Mouse (Mus musculus) adrenal gland, postnatal 36 days (tissue): ENCODE measurements around the gene Ppm1f. TPM values are rescaled to one million over a fixed set of nuclear protein-coding genes. Genes with fewer than 3 reads are reported as not detected.
"Not testable (repeated sequence)": the region's sequence is repeated elsewhere in the genome, so short reads cannot be mapped to it uniquely, and the experiment has no call there.

ENCODE experiments used
- DNase-seq, 2 experiments: peaks; one replicate each; pipeline ENCODE4 v3.0.0; 2021; ENCODE audit warnings: mixed read lengths in 1 of 2
- long read RNA-seq, 2 experiments: library from polyadenylated mRNA; stranded (forward); transcript quantifications; one replicate each; pipeline ENCODE4 v2.0.0; 2021; ENCODE audit warnings: borderline sequencing depth in 2 of 2
- total RNA-seq, 2 experiments: library from RNA; stranded (reverse); gene quantifications; 2 replicates each; pipeline ENCODE4 v1.2.3; 2021

Ppm1f gene
- 10 to 100 TPM; 38.2 to 45.0 TPM for total RNA-seq
- long read RNA-seq, experiment 1, full-length matches to known transcripts: 14 of 25 reads
- long read RNA-seq, experiment 1, partial matches to known transcripts: 9 of 25 reads
- long read RNA-seq, experiment 1, other reads (novel, unspliced or antisense): 2 of 25 reads
- long read RNA-seq, experiment 2, full-length matches to known transcripts: 4 of 10 reads
- long read RNA-seq, experiment 2, partial matches to known transcripts: 6 of 10 reads
- long read RNA-seq, experiment 2, other reads (novel, unspliced or antisense): 0 of 10 reads

DNA sequence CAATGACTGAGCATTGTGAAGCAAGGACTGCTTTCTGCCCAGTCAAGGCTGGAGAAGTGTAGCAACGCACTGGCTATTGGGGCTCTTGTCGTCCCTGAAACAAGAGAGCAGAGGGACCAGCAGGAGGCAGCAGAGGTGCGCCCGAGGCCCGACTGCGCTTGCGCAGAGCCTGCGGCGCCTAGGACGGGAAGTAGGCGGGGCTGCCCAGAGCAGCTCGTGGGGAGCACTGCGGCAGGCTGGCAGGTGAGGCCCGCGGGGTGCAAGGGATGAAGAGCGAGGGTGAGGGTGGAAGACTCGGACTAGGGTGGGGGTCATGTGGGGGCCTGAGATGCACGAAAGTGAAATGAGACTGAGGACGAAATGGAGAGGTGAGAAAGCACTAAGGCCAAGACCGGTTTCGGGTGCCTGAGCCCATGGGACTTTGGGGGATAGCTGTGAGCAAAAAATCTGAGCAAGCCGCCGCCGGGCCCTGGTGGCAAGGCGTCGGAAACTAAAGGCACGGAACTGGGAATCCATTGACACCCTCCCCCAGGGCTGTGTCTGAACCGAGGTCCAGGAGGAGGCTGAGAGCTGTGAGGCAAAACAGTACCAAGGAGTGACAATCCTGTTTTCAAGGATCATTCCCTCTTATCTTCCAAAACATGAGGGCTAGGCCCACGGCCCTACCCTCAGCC, at the start of gene Ppm1f:
Gene Ppm1f, plus strand, starts transcription at position 88 of the 674 bp plus-strand sequence.
- DNase-seq: peak; percentile 96 to 99

DNA sequence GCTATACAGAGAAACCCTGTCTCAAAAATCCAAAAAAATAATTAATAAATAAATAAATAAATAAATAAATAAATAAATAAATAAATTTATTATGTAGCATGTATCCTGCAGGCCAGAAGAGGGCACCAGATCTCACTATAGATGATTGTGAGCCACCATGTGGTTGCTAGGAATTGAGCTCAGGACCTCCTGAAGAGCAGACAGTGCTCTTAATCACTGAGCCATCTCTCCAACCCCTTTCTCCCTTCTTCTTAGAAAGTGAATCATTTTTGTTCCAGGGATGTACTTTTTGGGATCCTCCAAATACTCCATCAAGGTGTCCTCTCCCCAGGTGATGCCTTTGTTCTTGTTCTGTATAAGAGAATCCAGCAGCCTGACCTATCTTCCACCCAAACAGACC, 47.1 kb upstream of the Ppm1f start:
- no peak for DNase-seq

DNA sequence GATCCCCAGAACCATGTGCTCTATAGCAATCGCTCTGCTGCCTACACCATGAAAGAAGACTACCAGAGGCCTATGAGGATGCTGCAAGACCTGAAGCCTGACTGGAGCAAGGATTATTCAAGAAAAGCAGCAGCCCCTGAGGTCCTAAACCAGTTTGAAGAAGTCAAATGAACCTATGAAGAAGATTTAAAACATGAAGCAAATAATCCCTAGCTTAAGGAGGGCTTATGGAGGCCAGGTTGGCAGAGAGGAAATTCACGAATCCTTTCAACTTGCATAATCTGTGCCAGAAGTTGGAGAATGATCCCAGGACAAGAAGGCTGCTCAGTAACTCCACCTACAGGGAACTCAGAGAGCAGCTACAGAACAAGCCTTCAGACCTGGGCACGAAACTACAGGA, 43.9 kb upstream of the Ppm1f start:
- DNase-seq: no peak

DNA sequence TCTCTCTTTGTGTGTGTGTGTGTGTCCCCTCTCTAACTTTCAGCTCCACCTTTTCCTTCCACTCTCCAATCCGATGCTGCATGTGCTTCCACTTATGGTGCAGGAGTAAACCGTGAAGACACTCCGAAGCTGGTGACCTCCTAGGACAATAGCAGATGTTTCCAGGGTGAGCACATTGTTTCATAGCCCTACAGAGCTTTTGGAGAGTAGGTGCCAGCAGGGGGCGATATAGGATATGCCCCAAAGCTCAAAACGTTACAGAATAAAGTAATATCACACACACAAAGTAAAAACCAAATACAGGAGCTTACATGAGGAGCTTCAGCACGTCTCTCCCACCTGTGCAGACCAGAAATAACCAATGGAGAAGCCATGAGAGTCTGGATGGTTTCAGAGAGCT, 41.4 kb upstream of the Ppm1f start:
- DNase-seq: peak; percentile 72 to 78

DNA sequence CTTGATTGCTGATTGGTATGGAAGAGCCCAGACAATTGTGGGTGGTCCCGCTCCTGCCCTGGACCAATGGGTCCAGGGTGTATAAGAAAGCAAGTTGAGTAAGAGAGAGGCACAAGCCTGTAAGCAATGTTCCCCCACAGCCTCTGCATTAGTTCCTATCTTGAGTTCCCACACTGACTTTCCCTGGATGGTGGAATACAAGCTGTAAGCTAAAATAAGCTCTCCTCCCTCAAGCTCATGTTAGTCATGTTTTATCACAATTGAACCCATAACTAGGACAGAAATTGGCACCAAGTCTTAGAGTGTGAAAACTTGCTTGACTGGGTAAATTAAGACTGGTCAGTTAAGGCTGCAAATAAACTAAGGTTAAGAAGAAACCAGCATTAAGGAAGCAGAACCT, 40.7 kb upstream of the Ppm1f start:
- DNase-seq: no peak

DNA sequence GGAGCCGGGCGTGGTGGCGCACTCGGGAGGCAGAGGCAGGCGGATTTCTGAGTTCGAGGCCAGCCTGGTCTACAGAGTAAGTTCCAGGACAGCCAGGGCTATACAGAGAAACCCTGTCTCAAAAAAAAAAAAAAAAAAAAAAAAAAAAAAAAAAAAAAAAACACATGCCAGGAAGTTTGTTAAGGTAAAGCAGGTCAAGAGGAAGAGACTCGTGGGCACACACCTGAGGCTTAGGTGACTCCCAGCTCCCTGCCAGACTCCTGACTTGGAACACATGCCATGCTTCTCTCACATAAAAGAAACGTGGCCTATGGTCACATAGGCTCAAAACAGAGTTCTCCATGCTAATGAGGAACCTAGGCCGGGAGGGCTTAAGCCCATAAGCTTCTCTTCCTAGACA, 40.2 kb upstream of the Ppm1f start:
- not testable (repeated sequence) for DNase-seq

DNA sequence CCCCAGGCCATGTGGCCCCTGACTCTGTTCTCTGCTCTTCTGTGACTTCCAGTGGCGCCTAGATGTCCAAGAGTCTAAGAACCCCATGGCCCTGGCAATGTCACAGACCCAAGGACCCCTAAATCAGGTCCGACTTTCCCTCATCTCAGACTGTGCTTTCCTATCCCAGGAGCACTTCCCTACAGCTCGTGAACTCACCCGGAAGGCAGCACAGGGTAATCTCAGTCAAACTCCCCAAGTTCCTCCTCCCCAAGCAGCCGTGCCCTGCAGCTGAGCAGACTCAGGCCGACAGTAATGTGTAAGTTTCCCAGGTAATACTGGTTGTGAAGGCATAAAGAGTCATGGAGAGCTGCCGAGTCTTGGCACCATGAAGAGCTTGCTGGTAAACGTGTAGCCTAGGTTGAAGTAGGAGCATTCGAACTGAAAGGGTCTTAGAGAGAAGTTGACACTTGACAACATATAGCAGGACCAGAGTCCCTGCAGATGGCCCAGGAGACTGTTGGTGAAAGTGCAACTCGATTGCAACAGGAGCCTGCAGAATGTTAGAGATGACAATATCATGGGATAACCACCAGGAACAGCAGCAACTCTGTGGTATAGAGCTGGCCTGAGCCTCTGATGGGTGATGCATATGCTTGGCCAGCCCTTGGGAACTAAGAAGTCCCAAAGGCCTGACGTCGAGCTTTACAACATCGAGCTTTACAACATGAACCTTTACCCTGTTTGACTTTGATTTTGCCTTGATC, 39.4 kb upstream of the Ppm1f start:
- no peak for DNase-seq

DNA sequence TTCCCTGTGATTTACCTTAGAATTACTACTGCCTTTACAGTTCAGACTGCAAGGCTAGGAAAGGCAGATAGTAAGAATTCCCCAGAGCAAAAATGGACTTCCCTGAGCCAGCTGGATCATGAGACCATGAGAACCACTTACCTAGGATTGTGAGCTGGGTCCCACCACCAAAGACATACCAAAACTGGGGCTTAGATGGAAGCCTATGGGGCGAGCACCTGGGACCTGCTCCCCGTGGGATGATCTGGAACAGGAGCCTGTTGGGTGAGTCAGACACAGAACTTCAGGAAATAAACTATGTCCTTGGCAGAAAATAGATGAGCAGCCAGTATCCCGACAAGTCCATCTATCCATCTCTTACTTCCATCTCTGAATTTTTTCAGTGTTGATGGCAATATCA, 34.0 kb upstream of the Ppm1f start:
- DNase-seq: no peak

DNA sequence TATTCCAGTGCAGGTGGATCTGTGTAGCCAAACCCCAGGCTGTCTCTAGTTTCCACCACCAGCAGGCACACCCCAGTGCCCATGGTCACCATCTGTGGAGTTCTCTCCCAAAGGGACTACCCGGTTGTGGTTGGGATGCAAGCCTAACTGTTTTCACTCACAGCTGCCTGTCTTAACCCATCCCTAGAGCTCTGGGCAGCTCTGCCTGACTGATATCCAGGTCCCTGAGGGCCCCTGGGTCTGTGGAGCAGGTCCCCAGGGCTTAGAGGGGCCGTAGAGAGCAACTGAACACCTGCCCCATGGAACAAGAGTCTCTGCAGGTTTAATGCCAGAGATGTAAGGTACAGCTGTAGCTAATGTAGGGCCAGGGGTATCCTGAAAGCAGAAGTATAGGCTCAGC, 32.3 kb upstream of the Ppm1f start, which contains the start of gene Igll1:
Gene Igll1, minus strand, starts transcription at position 8 of the 400 bp plus-strand sequence.
- DNase-seq: no peak

DNA sequence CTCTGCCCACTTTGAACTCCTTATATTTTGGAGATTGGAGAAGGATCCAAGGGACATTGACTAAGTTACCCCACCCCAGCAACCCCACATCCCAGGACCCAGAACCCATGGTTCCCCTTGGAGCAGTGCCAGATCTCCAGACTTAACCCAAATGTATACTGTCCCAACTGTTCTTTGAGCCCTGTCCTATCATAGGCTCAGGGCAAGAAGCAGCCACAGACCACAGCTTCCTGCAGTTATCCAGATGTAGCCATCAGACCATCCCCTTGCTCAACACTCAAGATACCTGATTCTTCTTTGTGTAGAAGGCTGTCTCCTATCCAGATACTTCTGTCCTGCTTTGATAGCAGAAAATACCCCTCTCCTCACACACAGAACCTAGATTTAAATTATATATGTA, 31.1 kb upstream of the Ppm1f start:
- no peak for DNase-seq

DNA sequence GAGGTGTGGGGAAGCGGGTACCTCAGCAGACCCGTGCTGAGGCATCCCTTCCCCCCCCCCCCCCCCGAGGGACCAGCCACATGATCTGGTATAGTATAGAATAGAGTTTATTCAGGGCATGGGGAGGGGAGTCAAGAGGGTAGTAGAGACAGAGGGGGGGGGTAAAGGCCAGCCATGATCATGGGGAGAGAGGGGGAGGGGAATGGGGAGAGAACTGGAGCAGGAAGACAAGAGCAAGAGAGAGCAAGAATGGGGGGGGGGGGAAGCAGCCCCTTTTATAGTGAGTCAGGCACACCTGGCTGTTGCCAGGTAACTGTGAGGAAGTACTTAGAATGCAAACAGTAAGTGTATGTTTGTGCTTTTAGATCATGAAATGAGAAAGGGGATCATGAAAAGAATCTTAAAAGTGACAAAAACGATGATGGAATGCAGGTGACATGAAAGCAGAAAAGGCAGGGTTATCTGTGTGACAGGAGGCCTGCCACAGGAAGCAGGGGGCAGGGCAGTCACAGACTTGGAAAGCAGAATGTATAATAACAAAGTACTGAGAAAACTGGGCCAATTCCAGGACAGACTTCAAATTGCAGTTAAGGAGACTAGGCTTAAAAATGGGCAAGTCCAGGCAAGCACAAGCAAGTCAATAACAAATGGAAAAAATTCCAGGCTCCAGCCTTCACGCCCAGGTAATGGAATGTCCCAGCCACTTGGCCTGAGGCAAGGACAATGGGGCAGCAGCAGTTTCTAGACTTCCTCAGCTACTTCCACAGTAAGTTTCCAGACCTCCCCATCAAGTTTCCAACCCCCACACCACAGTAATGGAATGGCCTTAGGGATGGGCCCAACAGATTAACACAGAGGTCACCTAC, 30.3 kb upstream of the Ppm1f start:
- DNase-seq: no peak

DNA sequence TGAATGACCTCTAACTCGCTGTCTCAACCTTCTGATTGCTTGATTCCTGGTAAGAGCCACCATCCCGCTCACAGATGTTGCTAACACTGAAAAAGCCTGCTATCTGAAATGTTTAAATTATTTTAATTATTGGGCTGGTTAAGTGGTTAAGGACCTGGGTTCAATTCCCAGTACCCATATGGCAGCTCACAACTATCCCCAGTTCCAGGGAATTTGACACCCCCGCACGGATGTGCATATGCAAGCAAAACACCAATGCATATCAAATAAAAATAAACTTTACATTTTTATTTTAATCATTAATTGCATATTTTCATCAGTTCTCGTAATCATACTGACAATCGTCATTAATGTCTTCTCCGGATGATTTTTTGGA, 26.0 kb upstream of the Ppm1f start:
- peak in 1 of 2 experiments; percentile 6 for DNase-seq

DNA sequence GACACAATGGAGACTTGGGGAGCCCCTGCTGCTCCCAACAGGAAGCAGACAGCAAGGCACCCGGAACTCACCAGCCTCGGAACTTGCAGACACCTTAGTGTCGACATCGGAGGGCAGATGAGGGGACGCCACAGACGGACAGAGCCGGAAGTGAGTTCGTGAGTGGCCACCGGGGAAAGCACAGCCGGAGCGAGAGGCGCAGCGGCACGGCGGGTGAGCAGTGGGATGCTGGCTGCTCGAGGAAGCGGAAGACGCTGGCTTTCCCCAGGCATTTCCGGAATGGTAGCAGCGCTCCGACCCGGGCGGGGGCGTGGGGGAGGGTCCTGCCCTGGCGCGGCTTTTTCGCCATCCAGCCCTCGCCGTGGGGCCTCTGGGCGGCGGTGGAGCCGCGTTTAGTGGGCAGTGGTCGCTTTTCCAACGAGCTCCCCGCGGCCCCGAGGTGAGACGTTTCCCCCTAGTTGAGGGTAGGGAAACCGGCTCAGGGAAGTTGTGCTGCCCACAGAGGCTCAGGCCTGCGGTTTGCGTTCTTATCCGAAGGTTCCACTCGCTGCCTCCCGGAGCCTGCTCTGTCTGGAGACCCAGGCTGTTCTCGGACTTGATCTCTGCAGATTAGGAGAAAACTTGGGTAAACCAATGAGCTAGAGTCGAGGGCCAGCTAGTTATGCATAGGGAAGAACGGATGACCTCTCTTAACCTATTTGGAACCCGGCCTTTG, 25.5 kb upstream of the Ppm1f start, which contains the start of the genes Top3b and Vpreb1:
Gene Top3b, plus strand, starts transcription at position 120 of the 715 bp plus-strand sequence.
Gene Vpreb1, minus strand, starts transcription at position 227 of the 715 bp plus-strand sequence.
- DNase-seq: peak; percentile 90

DNA sequence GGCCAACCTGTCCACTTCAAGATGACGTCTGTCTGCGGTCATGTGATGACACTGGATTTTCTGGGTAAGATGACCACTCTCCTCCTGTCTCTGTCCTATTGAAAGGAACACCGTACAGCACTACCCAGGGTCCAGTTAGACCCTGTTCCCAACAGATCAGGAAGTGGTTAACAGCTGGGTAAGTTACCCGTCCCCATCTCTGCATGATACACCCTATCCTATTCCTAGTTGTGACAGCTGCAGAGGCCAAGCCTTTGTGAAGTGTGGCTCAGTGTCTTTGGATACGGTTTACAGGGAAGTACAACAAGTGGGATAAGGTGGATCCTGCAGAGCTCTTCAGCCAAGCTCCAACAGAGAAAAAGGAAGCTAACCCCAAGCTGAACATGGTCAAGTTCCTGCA, 17.2 kb upstream of the Ppm1f start:
- no peak for DNase-seq

DNA sequence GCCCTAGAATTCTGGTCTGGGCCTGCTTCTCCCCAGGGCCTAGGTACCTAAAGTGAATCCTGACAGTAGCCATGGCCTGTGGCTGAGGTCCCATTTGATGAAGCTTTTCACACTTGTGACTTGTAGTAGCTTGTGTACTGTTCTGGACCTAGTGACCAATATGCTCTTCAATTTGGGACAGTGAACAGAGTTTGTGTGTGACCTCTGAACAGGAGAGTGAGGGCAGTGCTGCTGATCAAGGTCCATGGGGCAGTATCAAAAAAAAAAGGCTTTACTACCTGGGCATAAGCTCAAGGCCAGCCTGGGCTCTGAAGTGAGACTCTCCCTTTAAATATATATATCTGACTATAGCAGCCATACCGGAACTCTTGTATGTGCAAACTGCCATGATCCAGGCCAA, 7.9 kb upstream of the Ppm1f start:
- DNase-seq: no peak

DNA sequence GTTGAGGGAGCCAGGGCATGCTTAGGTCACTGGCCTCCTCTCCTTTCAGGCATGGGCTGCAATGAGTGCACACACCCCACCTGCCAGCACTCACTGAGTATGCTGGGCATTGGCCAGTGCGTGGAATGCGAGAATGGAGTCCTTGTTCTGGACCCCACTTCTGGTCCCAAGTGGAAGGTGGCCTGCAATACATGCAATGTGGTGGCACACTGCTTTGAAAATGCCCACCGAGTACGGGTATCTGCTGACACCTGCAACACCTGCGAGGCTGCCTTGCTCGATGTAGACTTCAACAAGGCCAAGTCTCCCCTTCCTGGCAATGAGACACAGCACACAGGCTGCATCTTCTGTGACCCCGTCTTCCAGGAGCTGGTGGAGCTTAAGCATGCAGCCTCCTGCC, 3.9 kb upstream of the Ppm1f start:
- no peak for DNase-seq

DNA sequence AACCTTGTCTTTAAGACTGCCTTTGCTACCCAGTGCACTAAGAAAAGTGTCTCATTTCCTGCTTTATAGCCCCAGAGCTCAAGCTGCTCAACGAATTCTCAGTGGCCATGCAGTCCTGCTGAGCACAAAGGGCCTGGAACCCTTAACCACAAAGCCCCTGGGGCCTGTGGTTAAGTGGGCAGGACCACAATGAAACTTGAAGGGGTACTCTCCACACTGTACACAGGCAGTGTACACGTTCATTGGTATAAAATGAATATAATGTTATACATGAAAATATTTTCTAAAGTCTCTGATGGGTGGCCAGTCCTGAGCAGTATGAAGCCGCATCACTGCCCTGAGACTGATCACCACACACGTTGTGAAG, 271 bp upstream of the Ppm1f start:
- no peak for DNase-seq

DNA sequence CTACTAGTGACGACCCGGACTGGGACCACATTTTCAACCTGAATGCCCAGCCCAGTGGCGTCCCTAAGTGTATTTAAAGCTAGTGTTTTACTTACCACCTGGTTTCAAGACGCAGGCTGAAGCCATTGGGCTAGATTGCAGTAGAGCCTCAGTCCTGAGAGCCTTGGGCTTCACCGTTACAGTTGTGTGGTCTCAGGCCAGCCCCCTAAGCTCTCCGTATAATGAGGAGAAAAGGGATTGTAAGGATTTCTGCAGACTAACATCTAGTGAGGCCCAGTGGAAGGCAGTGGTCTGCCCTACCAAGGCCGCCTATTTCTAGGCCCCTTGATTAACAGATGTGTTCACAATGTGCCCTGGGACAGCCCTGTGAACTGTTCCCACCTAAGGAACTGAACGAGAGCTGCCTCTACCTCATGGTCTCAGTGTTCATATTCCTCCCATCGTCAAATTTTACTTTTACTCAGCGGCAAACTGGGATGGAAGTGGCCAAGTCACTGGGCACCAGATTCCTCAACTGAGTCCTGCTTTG, 851 bp downstream of the Ppm1f start:
- no peak for DNase-seq

DNA sequence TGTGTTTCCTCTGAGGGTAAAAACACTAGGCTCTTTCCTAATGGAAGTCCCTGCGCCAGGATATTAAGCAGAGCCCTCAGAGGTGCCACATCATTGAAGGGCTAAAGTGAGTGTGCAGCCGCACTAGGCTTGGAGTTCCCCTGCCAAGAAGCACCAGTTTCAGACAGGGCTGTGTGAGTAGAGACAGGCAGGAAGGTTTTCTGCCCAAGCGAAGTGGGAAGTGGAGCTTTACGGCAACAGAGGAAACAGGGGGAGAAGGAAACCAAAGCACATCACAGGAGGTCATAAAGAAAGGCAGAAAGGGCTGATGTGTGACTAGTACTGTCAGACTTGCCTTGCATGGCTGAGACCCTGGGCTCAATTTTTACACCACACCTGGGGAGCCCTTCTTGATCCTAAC, 6.1 kb downstream of the Ppm1f start:
- no peak for DNase-seq

DNA sequence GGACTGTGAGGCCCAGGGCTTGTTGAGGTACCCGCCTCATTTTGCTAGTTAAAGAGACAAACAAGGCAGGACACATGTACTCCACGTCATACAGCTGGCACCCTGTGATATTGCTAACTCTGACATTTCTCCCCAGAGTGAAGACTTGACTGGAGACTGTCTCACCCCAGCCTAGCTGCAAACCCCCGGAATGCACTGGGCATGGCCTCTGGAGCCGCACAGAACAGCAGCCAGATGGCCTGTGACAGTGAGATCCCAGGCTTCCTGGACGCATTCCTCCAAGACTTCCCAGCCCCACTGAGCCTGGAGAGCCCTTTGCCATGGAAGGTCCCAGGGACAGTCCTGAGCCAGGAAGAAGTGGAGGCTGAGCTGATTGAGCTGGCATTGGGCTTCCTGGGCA, 6.9 kb downstream of the Ppm1f start:
- DNase-seq: no peak

DNA sequence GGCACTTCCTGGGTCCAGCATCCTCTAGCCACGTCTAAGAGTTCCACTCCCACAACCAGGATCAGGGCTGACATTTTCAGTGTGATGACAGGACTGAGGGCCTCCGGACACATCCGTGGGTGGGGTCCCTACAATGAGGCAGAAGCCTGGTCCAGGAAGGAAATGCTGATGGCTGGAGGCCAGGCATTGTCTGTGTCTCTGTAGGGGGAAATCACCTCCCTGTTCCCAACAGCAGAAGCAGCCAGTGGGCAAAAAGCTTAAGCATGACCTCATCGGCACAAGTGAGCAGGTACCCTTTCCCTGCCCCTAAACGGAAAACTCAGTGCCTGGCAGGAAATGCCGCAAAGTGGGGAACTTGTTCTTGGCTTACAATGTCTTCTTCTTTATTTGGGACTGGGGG, 11.5 kb downstream of the Ppm1f start:
- peak; percentile 78 to 81 for DNase-seq
